Mouse (Mus musculus): ENCODE data around the gene Maoa.

Maoa gene

GRCm38 (mm10) chrX:16619034-16619929 lies at the start of gene Maoa:
Gene Maoa (plus strand): TSS chrX:16619698.
- TF ChIP-seq GATA4 (IDR thresholded peaks at IDR 0.05; ENCODE audit: insufficient replicate concordance, low read length): peak; percentile 47; the same call in 1 of the 2 replicates

GRCm38 (mm10) chrX:16618225-16619033 lies 1.1 kb upstream of the Maoa start:
- no peak for TF ChIP-seq GATA4 (IDR thresholded peaks at IDR 0.05; ENCODE audit: insufficient replicate concordance, low read length)

DNA sequence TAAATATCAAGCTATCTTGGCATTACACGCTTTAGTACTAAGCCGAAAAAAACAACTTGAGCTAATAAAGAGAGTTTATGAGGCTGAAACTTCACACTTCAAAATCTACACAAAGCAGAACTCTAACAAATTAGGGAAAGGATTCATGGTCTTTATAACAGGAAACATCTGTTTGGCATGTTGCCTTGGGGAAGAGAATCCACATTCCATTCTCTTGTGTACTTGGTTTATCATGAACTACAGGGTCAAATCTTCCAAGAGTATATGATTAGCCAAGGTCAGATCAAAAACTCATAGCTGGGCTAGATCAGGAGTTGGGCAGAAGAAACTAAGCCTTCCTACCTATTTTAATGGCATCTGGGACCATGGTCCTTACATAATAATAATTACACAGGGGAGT lies 37.0 kb downstream of the Maoa start:
- TF ChIP-seq GATA4 (IDR thresholded peaks at IDR 0.05; ENCODE audit: insufficient replicate concordance, low read length): no peak

DNA sequence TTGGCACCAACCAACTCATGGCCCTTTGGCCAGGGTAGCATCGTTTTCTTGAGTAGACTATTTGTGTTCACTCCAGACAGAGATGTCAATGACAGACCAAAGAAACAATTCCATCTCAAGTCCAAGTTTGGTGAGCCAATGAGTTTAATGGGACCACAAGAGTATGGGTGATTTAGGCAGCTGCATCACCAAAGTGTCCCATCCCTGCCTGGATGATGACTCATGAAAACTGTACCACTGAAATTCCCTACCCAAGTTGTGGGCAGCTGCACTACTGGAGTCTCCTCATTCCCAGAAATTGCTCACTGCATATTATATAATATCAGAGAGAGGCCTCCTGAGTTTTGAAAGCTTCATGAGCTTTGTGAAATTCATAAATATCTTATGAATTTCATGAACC lies 86.6 kb downstream of the Maoa start:
- no peak for TF ChIP-seq GATA4 (IDR thresholded peaks at IDR 0.05; ENCODE audit: insufficient replicate concordance, low read length)

DNA sequence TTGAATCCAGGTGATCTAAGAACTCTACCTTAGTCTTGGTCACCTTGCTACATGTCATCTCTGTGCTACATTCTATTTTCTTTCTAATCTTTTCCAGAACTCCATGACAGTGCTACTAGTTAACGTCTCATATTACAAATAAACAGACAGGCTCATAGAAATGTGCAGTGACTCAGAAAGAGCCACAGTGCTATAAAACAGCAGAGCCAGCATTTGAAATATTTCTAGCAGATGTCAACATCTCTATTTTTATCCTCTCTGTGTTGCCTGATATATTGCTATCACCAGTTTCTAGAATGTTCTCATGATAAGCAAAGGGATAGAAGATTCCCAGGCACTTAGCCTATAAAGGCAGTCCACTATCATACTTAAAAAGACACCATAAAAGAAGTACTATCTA lies 94.5 kb downstream of the Maoa start:
- no peak for TF ChIP-seq GATA4 (IDR thresholded peaks at IDR 0.05; ENCODE audit: insufficient replicate concordance, low read length)

Data from liver, adult (tissue).